Mouse (Mus musculus): Measurements from ENCODE around the gene F2.

- TF ChIP-seq CTCF (conservative IDR thresholded peaks at IDR 0.05; ENCODE audit: low read length): no peak
- TF ChIP-seq NANOG (IDR thresholded peaks at IDR 0.05; ENCODE audit: borderline replicate concordance, low read length): no peak
These were observed 31.5 kb upstream of the F2 start for GRCm38 (mm10) chr2:91667747-91668146.

Data from E14TG2a.4 (cell line).